Mouse (Mus musculus): Measurements from ENCODE around the gene Cplx3. TPM values are rescaled to one million over a fixed set of nuclear protein-coding genes. Genes with fewer than 3 reads are reported as not detected.
A peak's percentile ranks its signal among the peaks of the same experiment; 100 is the strongest.

Cplx3 gene
- total RNA-seq, 2 experiments from 2014 or later = 16.3 to 27.4 TPM

DNA sequence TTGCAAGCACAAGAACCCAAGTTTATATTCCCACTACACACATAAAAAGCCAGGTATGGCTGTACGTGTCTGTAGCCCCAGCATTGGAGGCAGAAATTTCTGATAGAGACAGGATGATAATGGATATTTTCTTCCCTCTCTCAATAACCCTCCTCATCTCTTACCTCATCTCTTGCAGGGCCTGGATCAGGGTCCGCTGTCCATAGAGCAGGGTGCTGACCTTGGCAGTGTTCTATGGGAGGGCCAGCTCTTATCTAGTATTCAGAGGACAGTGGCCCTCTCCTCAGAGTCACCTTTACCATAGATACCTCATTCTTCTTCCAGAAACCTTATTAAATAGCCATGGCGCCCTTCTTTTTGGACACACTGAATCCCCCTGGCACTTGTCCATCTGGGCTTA lies 3.7 kb upstream of the Cplx3 start:
- DNase-seq (ENCODE audit: low spot score in 2 of 2) = no peak
- intact Hi-C loops (cut with DNase I) = no loop called here

DNA sequence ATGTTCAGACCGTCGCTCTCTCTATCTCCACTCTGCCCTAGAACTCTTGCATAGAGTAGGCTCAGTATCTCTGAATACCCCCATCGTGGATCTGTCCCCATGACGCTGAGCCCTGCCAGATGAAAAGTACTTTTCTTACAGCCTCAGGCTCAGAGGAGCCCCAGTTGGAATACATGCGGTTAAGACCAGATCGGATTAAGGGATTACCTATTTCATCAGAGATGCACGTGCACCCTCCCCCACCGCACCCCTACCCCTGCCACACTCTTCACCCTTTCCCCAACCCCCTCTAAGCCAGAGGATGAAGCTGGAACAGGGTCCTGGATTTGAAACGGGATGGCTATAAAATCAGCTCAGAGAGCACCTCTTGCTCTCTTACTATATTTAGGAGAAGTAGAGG lies 578 bp downstream of the Cplx3 start:
- DNase-seq (ENCODE audit: low spot score in 2 of 2) = no peak
- intact Hi-C loops (cut with DNase I) = no loop called here

DNA sequence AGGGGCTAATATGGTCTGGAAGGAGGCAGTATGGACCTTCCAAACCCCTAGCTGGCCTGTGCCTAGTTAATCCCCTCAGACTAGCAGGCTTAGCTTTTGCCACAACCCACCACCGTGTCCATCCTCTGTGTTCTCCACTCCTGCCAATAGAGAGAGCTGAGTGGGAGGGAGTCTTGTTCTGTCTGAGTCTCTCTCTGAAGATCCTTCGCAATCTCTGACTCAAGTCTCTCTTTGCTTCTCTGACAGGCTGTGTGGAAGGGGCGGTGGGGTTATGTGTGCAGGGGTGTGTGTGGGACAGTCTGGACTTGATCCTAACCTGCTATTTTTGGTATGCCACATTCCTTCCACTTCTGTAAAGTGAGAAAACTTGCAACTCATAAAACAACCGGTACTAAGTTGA lies 1.2 kb downstream of the Cplx3 start:
- intact Hi-C loops (cut with DNase I) = no loop called here
- peak in 1 of 2 experiments; percentile 30 for DNase-seq (ENCODE audit: low spot score in 2 of 2)

DNA sequence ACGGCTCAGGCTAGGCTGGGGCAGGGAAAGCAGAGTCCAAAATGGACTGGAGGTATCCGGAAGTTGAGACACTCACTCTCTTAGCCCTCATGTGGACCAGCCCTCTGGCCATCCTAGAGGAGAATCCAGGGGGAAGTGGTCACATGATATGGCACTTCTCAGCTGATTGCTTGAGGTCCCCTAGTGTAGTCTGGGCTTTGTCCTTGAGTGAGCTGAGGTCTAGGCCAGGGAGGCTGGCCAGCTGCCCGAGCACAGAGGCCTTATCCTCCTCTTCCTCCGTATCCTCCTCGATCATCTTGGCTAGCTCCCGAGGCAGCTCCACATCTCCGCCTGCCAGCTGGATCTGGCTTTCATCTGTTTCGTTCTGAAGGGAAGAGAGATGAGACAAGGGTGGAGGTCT lies 4.0 kb downstream of the Cplx3 start:
- intact Hi-C loops (cut with DNase I) = no loop called here
- DNase-seq (ENCODE audit: low spot score in 2 of 2) = no peak

DNA sequence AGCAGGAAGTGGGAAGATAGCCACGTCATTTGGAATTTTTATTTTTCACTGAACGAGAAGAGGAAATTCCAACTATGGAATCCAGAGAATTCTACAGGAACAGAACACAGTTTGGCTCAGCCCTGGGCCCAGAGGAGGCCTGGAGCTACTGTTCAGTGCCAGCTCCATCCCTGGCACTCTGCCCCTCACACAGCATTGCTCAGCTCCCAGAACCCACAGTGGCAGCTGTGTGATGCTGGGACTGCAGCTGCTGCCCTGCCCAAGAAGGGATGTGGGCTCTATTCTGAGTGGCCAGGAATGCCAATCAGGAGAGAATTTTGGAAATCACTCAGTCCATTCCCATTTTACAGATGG lies 4.8 kb downstream of the Cplx3 start:
- peak; percentile 60 for DNase-seq (ENCODE audit: low spot score in 2 of 2)
- intact Hi-C loops (cut with DNase I) = no loop called here

DNA sequence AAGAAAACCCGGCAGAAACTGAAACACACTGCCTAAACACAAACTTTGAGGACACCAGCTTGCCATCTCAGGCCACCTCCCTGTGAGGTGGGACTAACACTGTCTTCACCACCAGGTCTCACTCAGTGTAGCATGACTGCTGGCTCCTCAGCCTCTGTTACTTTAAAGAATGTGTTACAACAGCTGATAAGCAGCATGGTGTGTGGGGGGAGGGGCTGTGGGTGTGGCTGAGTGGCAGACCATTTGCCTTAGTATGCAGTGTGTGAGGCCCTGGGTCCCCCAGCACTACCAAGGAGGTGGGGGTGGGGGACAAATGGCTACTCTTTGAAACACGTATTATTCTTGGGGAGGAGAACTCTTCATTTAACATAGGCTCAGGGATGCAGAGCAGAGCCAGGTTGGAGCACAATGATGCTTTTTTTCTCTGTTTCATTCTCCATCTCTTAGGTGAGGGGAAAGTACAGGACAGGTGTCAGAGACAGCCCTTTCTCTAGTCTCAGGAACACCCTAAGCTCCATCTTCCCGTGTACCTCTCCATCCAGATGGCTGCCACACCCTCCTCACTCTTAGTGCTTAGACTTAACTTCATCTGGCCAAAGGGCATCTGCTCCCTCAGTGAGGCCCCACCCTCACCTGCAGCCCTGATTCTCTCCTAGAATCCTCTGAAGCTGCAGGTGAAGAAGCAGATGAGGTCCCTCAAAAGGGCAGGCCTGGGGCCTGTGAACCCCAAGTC lies 5.3 kb downstream of the Cplx3 start:
- no peak for DNase-seq (ENCODE audit: low spot score in 2 of 2)
- intact Hi-C loops (cut with DNase I) = no loop called here

DNA sequence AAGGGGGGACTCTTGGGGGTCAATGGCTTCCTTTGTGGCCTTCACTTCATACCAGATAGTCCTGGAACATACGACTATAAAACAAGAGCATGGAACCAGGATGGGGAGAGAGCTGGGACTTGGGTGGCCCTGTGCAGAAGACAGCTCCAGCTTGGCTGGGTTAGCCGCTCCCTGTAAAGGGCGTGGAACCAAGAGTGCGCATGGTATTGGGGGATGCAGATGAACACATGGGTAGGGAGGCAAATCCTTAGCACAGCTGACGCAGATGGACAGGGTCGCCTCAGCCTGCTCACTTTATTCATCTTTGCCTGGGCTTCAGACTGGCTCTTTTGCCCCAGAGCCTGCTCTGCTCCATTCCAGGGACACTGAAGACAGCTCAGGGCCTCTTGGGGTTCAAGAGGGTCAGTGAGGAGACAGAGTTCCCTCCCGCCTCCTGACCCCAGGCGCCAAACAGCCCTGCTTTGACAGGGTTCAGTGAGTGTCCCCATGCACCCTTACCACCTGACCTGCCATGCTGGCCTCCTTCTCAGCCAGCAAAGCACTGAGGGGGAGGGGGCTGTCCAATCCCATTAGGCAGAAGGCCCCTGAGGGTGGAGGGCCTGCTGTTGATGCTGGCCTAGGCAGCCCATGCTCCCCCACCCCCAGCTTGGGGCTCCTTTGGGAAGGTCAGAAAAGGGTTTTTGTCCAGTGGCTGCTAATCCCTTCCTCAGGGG lies 7.1 kb downstream of the Cplx3 start:
- no peak for DNase-seq (ENCODE audit: low spot score in 2 of 2)
- intact Hi-C loops (cut with DNase I) = no loop called here

DNA sequence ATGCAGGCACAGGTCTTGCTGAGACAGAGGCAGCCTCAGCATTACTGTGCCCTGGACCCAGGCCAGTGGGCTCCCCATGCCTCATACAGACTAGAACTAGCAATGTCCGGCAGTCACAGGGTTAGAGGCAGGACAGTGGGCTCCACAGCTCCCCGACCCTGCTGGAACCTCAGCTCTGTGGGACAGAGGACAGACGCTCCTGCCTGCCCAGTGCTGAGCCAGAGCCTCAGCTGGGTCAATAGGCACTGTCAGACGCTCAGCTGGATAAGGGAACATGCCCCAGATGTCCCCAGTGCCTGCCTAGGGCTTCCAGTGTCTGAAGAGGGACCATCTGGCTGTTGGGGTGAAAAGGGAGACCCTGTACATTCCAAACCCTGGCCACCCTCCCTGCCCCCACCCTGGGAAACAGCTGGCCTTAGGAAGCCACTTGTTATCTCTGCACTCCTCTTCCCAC lies 8.1 kb downstream of the Cplx3 start:
- intact Hi-C loops (cut with DNase I) = no loop called here
- no peak for DNase-seq (ENCODE audit: low spot score in 2 of 2)

DNA sequence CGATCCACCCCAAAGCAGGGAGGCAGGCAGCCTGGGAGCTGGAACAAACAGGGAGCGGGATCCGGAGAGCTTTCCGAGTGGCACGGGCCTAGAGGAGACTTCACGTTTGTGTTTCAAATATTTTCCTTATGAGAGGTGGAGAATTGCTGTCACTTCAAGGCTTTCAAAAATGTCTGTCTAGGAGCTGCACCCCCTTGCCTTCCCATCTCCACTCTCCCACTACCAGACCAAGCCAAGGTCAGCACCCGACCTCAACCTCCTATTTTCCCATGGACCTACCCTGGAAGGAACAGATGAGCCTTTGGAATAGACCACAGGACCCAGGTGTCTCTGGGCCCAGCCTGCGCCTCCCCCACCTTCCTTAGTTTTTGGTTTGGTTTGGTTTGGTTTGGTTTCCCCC lies 8.8 kb downstream of the Cplx3 start:
- intact Hi-C loops (cut with DNase I) = no loop called here

DNA sequence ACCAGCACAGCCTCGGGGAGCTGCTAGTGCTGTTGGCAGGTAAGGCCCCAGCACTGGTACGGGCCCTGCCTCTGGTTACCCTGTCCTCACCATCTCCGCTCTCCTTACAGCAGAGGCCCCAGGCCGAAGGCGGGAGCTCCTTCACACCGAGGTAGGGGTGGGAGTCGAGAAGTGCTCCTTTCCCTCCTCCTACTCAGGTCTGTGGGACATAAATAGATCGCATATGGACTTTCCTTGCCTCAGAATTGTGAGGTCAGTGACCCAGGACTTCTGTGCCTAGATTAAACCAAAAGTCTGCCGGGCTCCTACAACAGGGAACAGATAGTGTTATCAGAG lies 11.9 kb downstream of the Cplx3 start:
- intact Hi-C loops (cut with DNase I) = loop anchor here (5.0 kb wide), 1 partner anchor 53 kb away; no protein-coding TSS in a partner anchor
- DNase-seq (ENCODE audit: low spot score in 2 of 2) = no peak

More for the DNA sequence above, 8.8 kb downstream of the Cplx3 start:
- no peak for DNase-seq (ENCODE audit: low spot score in 2 of 2)

DNA sequence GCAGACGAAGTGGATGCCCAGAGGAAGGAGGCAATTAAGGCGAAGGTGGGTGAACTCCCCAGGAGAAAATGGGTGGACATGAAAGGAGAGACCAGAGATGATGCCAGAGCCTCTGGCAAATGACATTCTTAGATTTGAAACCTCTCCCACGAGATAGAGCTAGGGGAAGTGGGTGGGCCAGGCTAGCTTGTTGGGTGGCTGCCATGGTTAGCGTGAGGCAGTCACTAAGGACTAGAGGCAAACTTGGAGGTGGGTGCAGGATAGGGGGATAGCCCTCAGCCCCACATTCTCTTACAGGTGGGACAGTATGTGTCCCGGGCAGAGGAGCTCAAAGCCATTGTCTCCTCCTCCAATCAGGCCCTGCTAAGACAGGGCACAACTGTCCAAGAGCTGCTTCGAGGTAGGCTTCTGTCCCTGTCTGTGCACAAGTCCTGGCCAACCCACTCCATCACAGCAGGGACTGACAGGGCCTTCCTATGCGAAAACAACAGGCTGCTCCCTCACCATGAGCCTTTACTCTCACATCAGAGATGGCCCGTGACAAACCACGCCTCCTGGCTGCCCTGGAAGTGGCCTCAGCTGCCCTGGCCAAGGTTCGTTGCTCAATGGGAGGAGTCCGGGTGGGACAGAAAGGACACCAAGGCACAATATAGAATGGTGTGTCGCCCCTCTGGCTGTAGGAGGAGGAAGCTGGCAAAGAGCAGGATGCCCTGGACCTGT lies 12.5 kb downstream of the Cplx3 start:
- intact Hi-C loops (cut with DNase I) = loop anchor here (5.0 kb wide), 1 partner anchor 54 kb away; no protein-coding TSS in a partner anchor
- no peak for DNase-seq (ENCODE audit: low spot score in 2 of 2)

DNA sequence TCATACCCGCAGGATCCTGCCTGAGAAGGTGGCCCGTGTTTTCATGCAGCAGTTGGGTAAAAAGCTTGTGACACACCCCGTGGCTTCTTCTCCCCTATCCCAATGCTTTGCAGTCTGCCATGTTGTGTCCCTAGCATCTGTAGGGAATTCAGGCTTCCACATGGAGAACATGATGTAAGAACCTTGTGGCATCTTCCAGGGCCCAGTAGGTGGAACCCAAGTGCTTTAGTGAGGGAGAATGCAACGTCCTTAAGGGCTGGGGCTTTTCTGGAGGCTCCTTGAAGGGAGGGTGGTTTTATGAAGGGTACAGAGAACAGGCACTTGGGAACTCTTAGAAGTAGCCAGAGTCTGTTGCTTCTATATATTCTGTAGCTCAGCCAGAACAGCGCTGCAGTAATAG lies 15.4 kb downstream of the Cplx3 start:
- intact Hi-C loops (cut with DNase I) = loop anchor here (5.0 kb wide), 1 partner anchor 57 kb away; no protein-coding TSS in a partner anchor
- DNase-seq (ENCODE audit: low spot score in 2 of 2) = no peak

DNA sequence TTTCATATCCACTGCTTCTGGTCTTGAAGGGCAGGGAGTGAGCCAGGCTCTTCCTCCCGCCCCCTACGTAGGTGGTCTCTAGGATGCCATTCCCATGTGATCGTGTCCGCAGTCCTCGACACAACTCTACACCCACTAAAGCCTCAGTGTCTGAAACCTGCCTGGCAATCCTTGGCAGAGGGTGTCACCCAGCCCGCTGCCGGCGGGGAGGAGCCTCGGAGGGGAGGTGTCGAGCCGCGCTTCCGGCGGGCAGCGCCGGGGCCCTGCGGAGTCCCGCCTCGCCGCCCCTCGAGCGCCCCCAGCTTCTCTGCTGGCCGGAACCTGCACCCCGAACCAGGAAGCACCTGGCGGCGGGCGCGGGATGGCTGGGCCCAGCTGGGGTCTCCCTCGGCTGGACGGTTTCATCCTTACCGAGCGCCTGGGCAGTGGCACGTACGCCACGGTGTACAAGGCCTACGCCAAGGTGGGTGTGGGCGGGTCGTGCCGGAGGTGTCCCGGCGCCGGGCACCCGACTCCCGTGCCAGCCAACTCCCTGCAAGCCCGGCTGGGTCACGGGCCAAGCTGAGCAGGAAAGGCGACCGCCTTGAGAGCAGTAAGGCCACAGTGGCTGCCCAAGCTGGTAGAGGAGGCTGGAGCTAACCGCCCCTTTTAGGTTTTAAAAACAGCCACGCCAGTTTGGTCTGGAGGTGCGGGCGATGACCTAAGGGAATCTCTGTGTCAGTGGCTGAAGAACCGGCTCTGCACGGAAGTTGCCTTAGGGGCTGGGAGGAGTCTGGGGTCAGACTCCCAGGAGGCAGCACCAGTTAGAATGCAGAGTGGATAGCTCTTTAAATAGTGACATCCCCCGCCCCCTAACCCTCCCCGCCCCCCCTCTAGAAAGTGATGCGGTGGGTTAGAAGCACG lies 16.6 kb downstream of the Cplx3 start, which contains the start of gene Ulk3:
Gene Ulk3 (plus strand): TSS at position 229 of the 903 bp plus-strand sequence.
- DNase-seq (ENCODE audit: low spot score in 2 of 2) = peak; percentile 79 to 85
- intact Hi-C loops (cut with DNase I) = loop anchor here (5.0 kb wide), 1 partner anchor 58 kb away; no protein-coding TSS in a partner anchor

DNA sequence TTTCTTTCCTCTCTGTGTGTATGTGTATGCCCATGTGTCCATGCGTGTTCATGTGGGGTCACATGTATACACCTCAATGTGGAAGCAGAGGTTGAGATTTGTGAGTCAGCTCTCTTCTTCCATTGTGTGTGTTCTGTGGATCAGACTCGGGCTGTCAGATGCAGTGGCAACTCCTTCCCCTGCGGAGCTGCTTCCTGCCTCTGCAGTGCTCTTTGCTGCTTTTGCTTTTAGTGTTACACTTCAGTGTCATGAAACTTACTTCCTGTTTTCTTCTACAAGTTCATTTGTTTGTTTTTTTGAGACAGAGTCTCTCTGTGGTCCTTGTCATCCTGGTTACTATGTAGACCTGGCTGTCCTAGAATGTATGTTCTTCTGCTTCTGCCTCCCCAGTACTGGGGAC lies 21.1 kb downstream of the Cplx3 start:
- no peak for DNase-seq (ENCODE audit: low spot score in 2 of 2)
- intact Hi-C loops (cut with DNase I) = no loop called here

DNA sequence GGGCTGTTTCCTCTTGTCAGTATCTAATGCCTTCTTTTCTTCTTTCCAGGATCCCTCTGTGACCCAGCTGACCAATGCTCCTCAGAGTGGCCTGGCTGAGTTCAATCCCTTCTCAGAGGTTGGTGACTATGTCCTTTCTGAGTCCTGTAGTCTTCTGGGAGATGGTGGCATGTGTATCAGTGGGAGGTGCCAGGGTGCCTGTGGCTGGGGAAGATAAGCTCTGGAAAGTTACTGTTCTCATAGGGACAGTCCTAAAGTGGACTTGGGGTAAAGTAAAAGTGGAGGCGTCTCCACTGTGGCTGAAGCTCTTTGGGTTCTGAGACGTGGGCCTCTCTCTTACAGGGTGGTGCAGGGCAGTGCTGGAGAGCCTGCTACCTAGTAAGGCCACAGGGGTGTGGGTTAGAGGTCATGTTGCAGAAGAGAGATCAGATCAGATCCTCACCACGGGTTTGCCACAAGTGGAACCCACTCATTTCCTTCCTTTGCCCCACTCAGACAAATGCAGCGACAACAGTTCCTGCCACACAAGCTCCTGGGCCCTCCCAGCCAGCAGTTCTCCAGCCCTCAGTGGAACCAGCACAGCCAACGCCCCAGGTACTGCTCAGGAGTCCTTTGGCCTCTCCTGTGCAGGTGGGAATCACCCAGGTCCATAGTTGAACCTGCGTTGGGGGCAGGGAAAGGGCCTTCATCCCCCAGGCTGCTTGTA lies 28.8 kb downstream of the Cplx3 start:
- DNase-seq (ENCODE audit: low spot score in 2 of 2) = no peak
- intact Hi-C loops (cut with DNase I) = no loop called here

DNA sequence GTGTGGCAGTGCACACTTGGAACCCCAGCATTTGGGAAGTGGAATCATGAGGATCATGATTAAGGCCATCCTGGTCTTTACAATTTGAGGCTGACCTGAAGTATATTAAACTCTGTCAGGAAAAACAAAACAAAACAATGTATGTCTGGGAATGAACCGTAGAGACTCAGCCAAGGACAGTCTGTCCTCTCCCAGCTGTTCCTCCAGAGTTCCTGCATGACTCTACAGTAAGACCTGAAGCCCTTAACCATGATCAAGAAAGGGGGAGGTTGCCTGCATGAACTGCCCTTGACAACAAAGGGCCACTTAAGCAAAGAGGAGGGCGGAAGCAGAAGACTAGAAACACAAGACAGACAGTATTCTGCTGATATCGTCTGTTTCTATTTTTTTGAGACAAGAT lies 30.5 kb downstream of the Cplx3 start:
- no peak for DNase-seq (ENCODE audit: low spot score in 2 of 2)
- intact Hi-C loops (cut with DNase I) = no loop called here

DNA sequence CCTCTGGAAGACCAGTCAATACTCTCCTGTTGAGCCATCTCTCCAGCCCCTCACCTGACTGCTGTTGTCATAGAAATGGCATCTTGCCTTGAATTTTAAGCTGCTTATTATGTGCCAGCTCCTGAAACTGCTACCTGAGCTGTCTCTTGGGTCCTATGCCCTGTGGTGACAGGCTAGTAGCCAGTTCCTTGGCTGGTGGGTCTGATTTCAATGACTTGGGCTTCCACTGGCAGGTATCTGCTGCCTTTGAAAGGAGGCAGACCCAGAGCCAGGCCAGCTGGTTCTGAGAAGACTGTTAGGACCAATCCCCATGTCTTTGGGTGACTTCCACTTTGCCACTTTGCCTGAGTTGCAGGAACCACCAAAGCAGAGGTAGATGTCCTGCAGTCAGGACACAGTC lies 31.7 kb downstream of the Cplx3 start:
- intact Hi-C loops (cut with DNase I) = no loop called here
- DNase-seq (ENCODE audit: low spot score in 2 of 2) = no peak

DNA sequence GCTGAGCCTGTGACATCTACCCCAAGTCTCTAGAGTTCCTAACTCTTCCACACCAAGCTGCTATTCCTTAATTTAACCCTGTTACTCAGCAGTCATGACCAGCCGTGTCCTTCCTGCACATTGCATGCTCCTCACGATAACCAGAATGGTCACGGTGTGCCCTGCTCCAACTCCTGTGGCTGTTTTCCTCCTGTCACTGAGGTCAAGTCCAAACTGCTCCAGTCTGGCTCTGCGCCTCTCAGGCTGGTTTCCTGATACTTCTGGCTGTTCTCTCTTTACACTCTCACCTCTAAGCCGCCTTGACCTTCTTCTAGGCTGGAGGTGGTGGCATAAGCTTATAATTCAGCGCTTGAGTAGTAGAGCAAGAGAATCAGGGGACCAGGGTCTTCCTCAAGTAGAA lies 37.6 kb downstream of the Cplx3 start:
- no peak for DNase-seq (ENCODE audit: low spot score in 2 of 2)
- intact Hi-C loops (cut with DNase I) = no loop called here

DNA sequence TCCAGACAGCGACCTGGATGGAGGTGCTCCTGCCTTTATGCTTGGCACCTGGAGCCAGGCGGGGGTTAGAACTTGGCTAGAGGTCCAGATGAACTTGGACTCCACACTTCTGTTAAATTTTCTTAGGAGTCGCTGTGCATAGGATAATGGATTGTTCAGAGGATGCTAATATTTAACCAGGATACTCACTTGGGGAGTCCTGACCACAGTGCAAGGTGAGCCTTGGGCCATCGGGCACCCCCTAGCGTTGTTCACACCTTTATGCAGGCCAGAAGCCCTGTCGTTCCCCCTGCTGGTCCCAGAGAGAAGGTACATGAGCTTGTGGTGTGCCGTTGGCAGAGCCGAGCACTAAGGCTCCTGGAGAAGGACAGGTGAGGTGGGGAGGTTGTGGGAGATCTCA lies 39.2 kb downstream of the Cplx3 start:
- no peak for DNase-seq (ENCODE audit: low spot score in 2 of 2)
- intact Hi-C loops (cut with DNase I) = no loop called here

Data from left cerebral cortex, postnatal 36 days (tissue).